Mouse (Mus musculus) ES-Bruce4 (cell line): Measurements from ENCODE around the gene Icam5.

ENCODE experiments used
- CTCF ChIP-seq: IDR thresholded peaks from one replicate; pipeline ENCODE4 v1.8.1; 2011; ENCODE audit warnings: low read depth, low read length
- EP300 ChIP-seq: IDR thresholded peaks from 2 replicates; pipeline ENCODE4 v1.6.1; 2011; ENCODE audit warnings: low read depth, low read length; ENCODE audit not compliant: insufficient read depth
- POLR2A ChIP-seq: IDR thresholded peaks from one replicate; pipeline ENCODE4 v1.8.1; 2011; ENCODE audit warnings: low read length; ENCODE audit not compliant: insufficient read depth

DNA sequence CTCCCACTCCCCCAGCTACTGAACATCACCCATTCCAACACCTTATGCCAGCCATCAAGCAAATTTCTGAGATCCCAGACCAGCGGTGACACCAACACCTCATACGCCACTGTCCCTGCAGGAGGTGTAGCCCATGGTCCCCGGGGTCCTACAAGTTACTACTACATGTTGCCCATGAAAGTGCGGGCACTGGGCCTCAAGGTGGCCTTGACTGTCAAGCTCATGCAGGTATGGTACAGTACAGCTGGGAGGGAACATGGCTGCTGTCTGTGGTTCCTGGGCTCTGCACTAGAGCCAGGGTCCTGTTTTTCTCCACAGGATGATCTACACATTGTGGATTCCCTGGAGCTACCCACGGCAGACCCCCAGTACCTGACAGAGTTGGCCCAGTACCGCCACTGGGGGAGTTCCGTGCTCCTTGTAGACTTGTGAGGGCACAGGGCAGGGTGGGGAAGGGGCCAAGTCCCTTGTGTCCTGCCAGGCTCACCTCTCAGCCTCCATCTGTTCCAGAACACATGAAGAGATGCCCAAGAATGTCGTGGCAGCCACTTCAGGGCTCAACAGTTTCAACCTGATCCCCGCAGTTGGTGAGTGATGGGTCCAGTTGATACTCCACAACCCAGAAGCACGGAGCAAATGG is 24.4 kb upstream of the Icam5 start:
- TF ChIP-seq CTCF (no peak), POLR2A (no peak), EP300 (no peak)
